Mouse (Mus musculus) C2C12 (cell line): Measurements from ENCODE around the gene Faah.

Experiments used
- CEBPB ChIP-seq: IDR thresholded peaks from one replicate; pipeline ENCODE4 v1.6.1; 2011; ENCODE audit warnings: low read depth, mild to moderate bottlenecking, control low read depth, moderate library complexity
- CTCF ChIP-seq: IDR thresholded peaks from one replicate; pipeline ENCODE4 v1.5.1; 2011; ENCODE audit not compliant: control insufficient read depth, insufficient read depth, insufficient read length
- FOSL1 ChIP-seq: IDR thresholded peaks from one replicate; pipeline ENCODE4 v1.8.0; 2011; ENCODE audit warnings: mild to moderate bottlenecking, low read length; ENCODE audit not compliant: poor library complexity, insufficient read depth, severe bottlenecking
- MAX ChIP-seq: IDR thresholded peaks from one replicate; pipeline ENCODE4 v1.6.1; 2011; ENCODE audit warnings: mild to moderate bottlenecking, control low read depth
- MYOD1 ChIP-seq: IDR thresholded peaks from one replicate; pipeline ENCODE4 v1.6.1; 2011; ENCODE audit warnings: low read depth; ENCODE audit not compliant: control insufficient read depth, insufficient read length
- MYOG ChIP-seq: IDR thresholded peaks from one replicate; pipeline ENCODE4 v1.6.1; 2011; ENCODE audit not compliant: control insufficient read depth, insufficient read length; ENCODE audit errors: extremely low read depth
- USF1 ChIP-seq: IDR thresholded peaks from one replicate; pipeline ENCODE4 v1.6.1; 2011; ENCODE audit warnings: low read depth, mild to moderate bottlenecking, control low read depth, moderate library complexity

DNA sequence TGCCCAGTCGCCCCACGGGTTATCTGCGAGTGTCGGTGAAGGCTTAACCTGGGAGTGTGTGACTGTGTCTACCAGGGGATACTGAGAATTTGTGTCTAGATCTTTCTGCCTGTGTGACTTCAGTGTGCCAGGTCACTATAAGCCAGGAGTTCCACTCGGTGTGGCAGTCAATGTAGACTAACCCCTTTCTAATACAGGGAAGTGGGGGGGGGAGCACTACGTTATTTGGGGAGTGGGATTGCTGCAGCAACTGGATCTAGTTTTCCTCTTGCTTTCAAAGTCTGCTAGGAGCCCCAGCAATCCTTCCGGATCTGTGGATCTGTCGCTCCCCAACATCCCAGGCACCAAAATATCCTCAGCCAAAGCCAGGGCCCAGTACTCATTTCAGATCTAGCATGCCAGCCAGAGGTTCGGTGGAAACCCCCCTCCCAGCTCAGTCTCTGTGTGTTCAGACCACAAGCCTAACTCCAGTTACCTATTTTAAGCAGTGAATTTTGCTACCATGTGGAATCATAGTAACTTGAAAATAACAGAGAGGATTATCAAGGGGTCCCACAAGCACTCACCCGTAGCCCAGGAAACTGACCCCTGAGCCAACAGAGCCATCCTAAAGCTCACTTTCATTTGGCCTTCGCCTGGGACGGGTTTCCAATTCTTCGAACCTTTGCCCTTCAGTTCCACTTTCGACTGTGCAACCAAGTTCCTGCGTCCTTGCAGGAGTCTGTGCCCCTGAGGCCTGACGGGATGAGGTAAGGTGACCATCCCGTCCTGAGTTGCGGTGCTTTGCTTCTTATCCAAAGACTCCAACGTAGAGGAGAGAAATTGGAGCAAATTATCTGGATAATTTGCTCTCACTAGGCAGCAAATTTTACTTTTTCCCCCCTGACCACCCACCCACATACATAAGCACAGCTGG is 80.4 kb downstream of the Faah start:
- TF ChIP-seq CTCF: no peak
- no peak for TF ChIP-seq USF1
- no peak for TF ChIP-seq MAX
- no peak for TF ChIP-seq MYOG
- TF ChIP-seq CEBPB: no peak
- no peak for TF ChIP-seq MYOD1
- no peak for TF ChIP-seq FOSL1
